Mouse (Mus musculus): ENCODE measurements around the gene Tmcc1. TPM values are rescaled to one million over a fixed set of nuclear protein-coding genes. Genes with fewer than 3 reads are reported as not detected.

Tmcc1 gene
- total RNA-seq, 2 experiments from 2014 or later: 34.4 to 48.0 TPM

DNA sequence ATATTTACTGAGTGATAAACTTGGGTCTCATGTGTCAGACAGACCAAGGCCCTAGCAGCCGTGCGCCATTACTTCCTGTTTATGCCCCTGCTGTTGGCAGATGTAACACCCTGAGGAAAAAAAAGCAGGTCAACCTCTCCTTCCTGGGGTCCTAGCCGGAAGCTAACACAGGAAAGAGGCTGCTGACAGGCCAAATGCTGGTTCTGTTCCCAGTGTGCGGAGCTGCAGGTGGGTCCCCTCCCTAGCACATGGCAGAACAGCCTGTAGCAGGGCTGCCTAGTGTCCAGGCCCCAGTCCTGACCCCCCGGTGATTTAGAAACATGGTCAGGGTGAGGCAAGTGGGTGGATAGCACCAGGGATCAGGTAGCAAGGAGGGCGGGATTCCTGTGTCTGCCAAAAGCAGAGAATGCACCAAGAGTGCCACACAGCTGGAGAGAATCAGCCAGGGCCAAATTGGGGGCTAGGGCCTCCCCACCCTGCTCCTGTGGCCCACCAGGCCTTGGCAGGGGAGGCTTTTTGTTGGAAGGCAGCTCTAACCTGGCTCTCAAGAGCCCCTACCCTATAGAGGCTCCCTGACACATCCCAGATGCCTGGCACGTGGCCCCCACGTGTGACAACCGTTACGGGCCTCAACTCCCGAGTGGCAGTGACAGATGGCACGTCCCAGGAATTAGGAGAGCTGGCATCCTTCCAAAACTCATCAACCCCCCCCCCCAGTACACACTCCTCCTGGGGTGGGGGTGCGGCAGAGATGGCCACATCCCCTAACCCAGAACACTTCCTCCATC, 221.8 kb downstream of the Tmcc1 start:
- DNase-seq: no peak

DNA sequence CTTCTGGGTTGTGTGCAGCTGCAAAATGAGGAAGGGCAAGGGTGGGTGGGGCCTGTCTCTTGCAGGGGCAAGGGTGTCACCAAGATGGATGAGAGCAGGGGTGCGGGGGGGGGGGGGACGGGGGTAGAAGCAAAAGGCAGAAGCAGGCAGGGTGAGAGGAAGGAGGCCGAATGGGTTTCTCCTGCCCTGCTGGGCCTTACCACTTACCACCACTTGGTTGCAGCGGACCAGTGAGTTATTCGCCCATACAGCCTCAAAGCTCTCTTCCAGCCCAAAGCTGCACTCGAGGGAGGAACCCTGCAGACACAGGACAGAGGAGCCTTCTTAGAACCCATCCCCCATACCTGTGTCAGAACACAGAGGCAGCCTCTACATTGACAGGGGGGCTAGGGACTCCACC, 223.3 kb downstream of the Tmcc1 start:
- no peak for DNase-seq

DNA sequence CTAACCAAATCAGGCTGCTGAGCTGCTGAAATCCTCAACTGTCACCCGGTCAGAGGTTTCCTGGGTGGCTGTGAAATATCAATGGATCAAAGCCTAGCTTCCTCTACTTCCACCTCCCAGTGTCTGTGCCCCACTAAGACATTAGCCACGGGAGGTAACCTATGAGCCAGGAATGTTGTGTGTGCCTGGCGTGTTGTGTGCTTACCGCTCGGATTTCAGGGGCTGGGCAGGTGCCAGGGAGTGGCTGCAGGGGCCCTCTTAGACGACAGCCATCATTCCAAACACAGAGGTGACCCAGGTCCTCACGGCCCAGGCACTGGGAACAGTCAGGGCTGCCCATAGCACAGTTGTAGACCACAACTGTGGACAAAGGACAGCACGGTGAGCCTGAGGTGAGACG, 224.2 kb downstream of the Tmcc1 start:
- no peak for DNase-seq

DNA sequence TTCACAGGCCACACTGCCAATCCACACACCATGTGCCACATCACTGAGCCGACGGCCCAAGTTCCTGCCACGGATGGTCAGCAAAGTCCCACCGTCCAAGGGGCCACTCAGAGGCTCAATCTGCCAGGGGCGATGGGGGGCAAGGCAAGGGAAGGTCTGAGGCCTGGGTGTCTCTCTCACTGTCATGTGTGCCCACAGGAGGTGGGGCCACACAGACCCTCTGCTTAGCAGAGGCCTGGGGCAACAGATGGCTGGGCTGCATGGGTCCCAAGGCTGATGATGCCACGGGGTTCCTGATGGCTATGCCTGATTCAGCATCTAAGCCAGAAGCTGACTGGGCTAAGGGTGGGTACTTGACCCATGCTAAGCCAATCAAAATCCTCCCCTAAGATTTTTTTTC, 224.6 kb downstream of the Tmcc1 start:
- no peak for DNase-seq

Other genes starting within 250 kb of the Tmcc1 start
- gene H1foo, start 248.5 kb downstream of the Tmcc1 start, total RNA-seq (2021): not detected
- gene Plxnd1, start 198.5 kb downstream of the Tmcc1 start, total RNA-seq (2021): 10 to 100 TPM; 25.7 TPM
- 10 to 100 TPM; 20.6 to 21.7 TPM for gene Washc2, start 14.6 kb upstream of the Tmcc1 start, total RNA-seq (2021)
- gene Zfand4, start 70.7 kb upstream of the Tmcc1 start, total RNA-seq (2021): 1 to 10 TPM in 1 of 2 experiments, under 1 TPM in 1; 0.51 to 1.1 TPM
- 10 to 100 TPM; 24.4 to 27.1 TPM for gene March8, start 144.5 kb upstream of the Tmcc1 start, total RNA-seq (2021)

Data from gastrocnemius, postnatal 25 days (tissue).